Mouse (Mus musculus): ENCODE data around the gene Scgb2a2.

- no peak for TF ChIP-seq CTCF (IDR thresholded peaks at IDR 0.05; ENCODE audit: control insufficient read depth, insufficient read depth, low read length)
- TF ChIP-seq POLR2A (IDR thresholded peaks at IDR 0.05; ENCODE audit: borderline replicate concordance, control insufficient read depth, low read depth, low read length): no peak
Observed at GRCm38 (mm10) chr19:9837341-9837715, 10.0 kb upstream of the Scgb2a2 start.
